Mouse (Mus musculus): Measurements from ENCODE around the gene Trhr2.
A peak's percentile ranks its signal among the peaks of the same experiment; 100 is the strongest.
"Not testable (repeated sequence)": the region's sequence is repeated elsewhere in the genome, so short reads cannot be mapped to it uniquely, and the experiment has no call there.

Trhr2 gene

GRCm38 (mm10) chr8:122332753-122333506 is 27.6 kb downstream of the Trhr2 start:
- DNase-seq (ENCODE audit: low read depth, low spot score): peak; percentile 75

DNA sequence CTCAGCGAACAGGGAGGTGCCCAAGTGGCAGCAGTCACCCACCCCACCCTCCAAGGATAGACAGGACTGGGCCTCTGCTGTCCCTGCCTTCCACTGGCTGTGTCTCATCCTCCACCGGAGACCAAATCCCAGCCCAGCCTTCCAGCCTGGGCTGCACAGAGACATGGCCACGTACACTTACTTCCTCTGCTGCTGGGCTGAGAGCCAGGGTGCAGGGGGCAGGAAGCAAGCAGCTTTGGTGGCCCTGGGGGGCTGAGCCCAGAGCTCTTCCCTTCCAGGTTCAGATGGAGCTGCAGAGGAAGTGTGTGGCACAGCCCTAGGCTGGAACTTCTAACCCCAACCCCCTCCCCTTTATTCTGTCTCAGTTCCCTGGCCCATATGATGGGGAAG is 29.4 kb downstream of the Trhr2 start:
- no peak for DNase-seq (ENCODE audit: low read depth, low spot score)

GRCm38 (mm10) chr8:122330446-122331133 is 30.0 kb downstream of the Trhr2 start:
- DNase-seq (ENCODE audit: low read depth, low spot score): no peak

DNA sequence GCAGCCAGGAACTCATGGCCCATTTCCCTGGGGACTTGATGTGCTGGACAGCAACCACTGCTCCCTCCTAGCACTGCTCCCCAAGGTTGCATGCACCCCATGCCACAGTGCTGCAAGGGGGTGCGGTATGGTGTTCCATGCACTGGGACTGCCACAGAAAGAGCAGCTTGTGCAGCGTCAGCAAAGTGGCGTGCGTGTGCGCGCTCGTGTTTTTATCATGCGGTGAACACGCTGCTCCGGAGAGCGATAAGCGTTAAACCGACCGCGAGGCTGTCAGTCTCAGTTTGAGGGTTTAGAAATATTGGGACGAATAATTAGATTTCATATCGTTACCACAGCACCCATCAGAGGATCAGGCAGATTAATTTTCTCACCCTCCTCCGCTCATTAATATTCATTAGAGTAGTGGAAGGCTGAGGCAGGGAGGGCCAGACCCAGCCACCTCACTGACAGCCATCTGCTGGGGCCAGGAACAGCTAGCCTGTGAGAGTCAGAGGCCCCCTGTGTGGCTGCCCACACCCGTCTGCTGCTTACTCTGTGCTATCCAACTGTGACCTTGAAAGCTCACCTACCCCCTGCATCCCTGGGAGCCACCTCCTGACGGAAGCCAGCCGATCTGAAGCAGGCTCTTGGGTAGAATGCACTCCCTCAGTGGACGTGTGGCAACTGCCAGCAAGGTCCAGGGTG is 30.9 kb downstream of the Trhr2 start:
- DNase-seq (ENCODE audit: low read depth, low spot score): no peak

DNA sequence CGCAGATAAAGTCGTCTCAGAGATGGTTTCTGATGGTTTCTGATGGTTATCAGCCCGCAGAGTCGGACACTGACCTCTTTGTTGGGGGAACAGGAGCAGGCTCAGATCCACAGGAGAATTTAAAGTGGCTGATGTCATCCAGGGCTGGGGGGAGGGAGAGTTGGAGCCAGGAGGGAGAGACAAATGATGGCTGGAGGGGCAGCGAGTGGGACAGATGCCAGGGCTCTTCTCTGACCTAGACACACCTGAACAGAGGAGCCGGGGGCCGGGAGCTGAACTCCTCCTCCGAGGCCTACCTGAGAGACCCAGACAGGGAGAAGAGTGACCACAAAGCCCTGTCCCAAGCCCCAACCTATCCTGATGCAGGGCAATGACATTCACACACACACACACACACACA is 31.5 kb downstream of the Trhr2 start:
- DNase-seq (ENCODE audit: low read depth, low spot score): no peak

DNA sequence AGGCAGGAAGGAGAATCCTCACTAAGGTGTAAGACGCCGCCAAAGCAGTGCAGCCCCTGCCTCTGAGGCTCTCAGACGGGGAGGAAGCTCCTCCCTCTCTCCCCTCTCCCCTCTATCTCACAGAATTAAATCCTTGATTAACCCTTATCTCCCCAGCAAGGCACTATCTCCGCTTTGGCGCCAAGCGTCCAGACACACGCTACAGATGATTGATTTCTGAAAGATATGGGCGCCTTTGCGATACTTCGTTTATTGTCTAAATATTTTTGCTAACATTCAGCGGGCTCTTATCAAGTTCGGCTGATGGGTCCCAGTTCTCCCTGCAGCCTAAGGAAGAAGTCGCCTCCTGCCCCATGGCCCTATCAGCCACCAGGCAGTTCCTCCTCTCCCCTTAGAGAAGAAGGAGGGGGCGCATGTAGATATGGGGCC is 34.4 kb downstream of the Trhr2 start:
- DNase-seq (ENCODE audit: low read depth, low spot score): no peak

GRCm38 (mm10) chr8:122325196-122325595 is 35.4 kb downstream of the Trhr2 start:
- DNase-seq (ENCODE audit: low read depth, low spot score): no peak

GRCm38 (mm10) chr8:122323951-122324402 is 36.6 kb downstream of the Trhr2 start:
- DNase-seq (ENCODE audit: low read depth, low spot score): not testable (repeated sequence)

- DNase-seq (ENCODE audit: low read depth, low spot score): no peak
These were observed 37.8 kb downstream of the Trhr2 start for GRCm38 (mm10) chr8:122322792-122323191.

- DNase-seq (ENCODE audit: low read depth, low spot score): no peak
These were observed 38.4 kb downstream of the Trhr2 start for GRCm38 (mm10) chr8:122322126-122322525.

DNA sequence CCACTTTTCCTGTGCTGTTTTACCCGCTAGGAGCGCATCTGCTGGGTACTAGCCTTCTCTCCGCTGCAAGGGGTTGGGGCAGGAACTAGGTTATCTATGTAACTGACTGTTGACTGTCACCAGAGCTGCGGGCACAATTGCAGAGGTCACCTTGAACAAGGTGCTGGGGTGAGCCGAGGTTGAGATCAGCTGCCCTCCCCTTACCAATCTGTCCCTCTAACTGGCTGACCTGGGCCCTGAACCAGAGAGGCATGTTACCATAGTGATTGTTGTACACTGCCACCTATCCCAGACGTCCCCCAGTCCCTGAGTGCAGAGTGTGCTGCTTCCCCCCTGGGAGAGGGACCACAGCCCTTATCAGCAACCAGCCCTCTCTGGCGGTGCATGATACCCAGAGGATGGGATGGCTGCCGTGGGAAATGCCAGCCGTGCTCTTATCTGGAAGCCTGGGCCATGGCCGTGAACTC is 39.1 kb downstream of the Trhr2 start:
- no peak for DNase-seq (ENCODE audit: low read depth, low spot score)

- no peak for DNase-seq (ENCODE audit: low read depth, low spot score)
These were observed 40.0 kb downstream of the Trhr2 start for GRCm38 (mm10) chr8:122320541-122320940.

DNA sequence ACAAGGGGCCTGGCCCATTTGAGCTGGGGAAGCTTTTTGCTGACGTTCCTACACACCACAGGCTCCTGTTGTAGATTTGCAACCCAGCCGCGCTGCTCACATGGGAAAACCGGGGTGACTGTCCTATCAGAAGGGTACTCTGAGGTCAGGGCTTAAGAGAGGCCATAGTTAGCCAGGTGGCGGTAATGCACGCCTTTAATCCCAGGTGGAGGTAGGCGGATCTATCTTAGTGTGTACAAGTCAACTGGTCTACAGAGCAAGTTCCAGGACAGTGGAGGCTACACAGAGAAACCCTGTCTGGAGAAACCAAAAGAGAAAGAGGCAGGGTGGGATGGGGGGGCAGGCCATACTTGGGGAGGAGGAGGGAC is 40.9 kb downstream of the Trhr2 start:
- no peak for DNase-seq (ENCODE audit: low read depth, low spot score)

DNA sequence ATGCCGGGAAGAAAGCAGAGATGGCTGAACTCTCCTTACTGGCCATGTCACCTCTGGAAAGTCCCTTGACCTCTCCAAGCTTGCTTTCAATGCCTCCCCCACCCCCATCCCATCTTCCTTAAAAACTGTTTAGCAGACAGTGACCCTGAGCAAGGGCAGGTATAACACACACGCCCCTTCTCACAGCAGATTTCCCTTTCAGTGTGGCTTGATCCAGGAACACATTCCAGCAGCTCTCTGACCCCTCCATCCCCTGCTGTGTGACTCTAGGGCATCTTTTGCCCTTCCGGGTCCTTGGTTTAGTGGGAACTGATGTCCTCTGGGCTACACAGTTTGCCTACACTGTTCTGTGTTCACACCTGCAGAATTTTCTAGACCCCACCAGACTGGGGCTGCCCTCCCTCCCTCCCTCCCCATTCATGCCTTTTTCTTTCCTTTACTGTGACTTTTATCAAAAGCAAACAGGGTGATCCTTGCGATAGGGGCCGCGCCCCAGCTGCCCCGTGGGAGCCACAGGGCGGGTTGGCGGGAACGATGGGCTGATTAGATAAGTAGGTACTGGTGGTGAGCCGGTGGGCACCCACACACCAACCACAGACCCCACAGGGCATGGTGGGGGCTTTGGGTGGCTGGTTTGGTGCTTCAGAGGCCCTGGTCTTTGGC is 41.4 kb downstream of the Trhr2 start:
- no peak for DNase-seq (ENCODE audit: low read depth, low spot score)

- no peak for DNase-seq (ENCODE audit: low read depth, low spot score)
These were observed 42.5 kb downstream of the Trhr2 start for GRCm38 (mm10) chr8:122317918-122318475.

DNA sequence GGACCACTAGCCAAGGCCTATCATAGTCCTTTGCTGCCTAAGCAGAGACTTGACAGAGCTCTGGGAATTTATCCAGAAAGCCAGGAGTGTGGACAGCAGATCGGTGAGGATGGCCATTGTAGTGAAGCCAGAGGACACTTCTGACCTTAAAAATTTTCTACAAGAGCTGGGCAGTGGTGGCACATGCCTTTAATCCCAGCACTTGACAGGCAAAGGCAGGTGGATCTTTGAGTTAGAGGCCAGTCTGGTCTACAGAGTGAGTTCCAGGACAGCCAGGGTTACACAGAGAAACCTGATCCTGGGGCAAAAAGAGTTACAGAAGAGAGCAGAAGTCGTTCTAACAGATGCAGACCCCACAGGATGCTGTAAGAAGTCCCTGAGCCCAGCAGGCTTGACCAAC is 44.1 kb downstream of the Trhr2 start:
- no peak for DNase-seq (ENCODE audit: low read depth, low spot score)

GRCm38 (mm10) chr8:122314899-122315496 is 45.5 kb downstream of the Trhr2 start:
- DNase-seq (ENCODE audit: low read depth, low spot score): no peak

DNA sequence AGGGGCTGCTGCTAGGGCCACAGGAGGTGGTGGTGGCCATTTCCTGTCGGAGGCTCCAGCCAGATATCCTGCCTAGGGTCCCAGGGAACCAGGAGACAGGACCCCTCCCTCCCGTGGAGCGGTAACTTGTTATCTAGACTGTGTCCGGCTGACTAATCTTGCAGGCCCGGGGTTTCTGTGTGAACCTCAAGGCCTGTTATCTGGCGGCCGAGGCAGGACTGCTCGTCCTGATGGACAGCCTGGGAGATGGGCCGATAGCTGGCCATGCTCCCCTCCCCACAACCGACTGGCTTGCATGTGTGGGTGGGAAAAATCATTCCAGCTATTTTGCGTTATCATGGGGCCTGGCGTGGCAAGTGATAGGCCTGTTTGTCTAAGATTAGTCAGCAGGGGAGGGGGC is 47.2 kb downstream of the Trhr2 start:
- no peak for DNase-seq (ENCODE audit: low read depth, low spot score)

DNA sequence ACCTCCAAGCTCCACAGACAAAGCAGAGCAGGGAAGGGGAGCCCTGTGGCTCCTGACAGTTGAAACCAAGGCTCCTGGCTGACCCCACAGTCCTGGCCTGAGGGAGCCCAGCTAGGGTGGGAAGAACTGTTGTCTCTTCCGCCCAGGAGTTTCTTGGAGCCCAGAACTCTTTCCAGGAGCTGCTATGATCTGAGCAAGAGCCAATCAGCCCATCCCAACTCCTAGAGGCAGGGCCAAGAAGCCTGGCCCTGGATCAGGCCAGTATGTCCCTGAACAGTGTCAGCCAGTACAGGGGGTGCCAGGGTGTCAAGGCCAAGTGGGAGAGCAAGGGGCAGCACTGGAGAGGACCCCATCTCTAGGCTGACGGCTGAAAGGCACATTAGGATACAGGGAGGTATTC is 48.0 kb downstream of the Trhr2 start:
- no peak for DNase-seq (ENCODE audit: low read depth, low spot score)

- DNase-seq (ENCODE audit: low read depth, low spot score): no peak
These were observed 49.4 kb downstream of the Trhr2 start for GRCm38 (mm10) chr8:122311115-122311514.

- no peak for DNase-seq (ENCODE audit: low read depth, low spot score)
These were observed 51.3 kb downstream of the Trhr2 start for GRCm38 (mm10) chr8:122309272-122309671.
